Mouse (Mus musculus) layer of hippocampus, adult 2 months (tissue): Measurements from ENCODE around the gene Cavin2. TPM values are rescaled to one million over a fixed set of nuclear protein-coding genes. Genes with fewer than 3 reads are reported as not detected.
A peak's percentile ranks its signal among the peaks of the same experiment; 100 is the strongest.

Experiments
- DNase-seq, 2 experiments: peaks; one replicate each; pipeline ENCODE4 v3.0.0; 2022; ENCODE audit warnings: low spot score in 2 of 2
- H3K27ac ChIP-seq: fragments of 200-600 bp; 2 replicates; pipeline ENCODE4 v1.8.1; 2022
- H3K4me3 ChIP-seq: fragments of 200-600 bp; 2 replicates; pipeline ENCODE4 v1.8.1; 2022; ENCODE audit warnings: mild to moderate bottlenecking
- CTCF ChIP-seq: fragments of 200-600 bp; conservative IDR thresholded peaks from 2 replicates; pipeline ENCODE4 v1.8.1; 2022; ENCODE audit warnings: antibody characterized with exemption, mild to moderate bottlenecking, moderate library complexity
- total RNA-seq, 2 experiments: library from RNA; stranded (reverse); gene quantifications; 2 replicates each; pipeline ENCODE4 v1.2.3; 2021

Cavin2 gene
- total RNA-seq, 2 experiments from 2014 or later = 6.8 to 7.7 TPM

DNA sequence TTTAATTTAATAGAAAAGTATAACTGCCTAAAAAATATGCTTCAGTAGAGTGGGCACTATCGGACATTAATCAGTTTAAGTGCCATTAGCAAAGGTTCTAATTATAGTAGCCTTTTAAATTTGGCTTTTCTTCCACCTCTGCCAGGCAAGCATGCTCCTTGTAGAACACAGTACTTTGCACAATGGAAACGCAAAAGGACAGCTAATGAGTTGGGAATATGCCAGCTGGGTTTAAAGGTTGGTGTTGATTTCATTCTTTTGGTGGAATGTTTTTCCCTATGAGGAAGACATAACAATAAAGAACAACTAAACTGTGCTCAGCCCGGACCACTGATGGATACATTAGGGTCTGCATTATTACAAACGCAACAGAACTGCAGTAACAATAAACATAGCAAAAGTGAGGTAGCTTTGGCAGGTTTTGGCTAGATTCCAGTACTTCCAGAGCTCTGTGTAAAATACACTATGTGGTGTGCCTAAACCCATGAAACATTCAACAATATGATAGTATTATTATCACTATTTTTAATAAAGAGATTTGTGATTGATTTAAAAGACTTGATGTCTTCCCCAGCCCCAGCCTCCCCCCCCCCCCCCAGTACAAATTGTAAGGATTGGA, 16.2 kb upstream of the Cavin2 start:
- no peak for DNase-seq
- TF ChIP-seq CTCF = no peak
- Histone ChIP-seq H3K27ac (no peak overlapping the region), H3K4me3 (no peak overlapping the region)

DNA sequence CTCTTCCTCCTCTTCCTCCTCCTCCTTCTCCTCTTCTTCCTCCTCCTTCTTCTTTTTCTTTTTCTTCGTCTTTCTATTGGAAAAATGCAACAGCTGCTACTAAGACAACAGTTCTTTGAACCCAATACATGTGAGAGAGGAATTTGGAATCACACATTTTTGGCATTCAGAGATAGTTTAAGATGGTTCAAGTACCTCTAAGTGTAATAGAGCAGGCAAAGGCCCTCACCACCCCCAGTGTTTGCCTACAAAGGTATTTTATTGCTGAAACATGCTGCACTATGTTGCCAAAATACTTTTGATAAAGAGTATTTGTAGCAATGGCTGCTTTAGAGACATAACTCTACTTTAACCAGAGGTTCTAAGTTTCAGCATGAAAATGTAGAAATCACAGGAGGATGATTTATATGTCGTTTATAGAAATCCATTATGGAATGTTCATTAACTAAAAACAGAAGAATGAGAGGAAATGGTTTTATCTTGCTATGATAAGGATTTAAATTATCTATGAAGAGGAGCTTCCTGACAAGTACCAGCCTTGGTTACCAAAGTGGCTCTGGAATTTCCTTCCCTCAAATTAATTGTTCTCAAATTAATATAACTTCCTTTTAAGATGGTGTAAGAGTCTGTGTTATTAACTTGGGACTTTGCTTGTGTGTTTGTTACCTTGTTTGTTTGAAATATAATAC, 10.9 kb upstream of the Cavin2 start:
- no peak for DNase-seq
- no peak overlapping the region for H3K27ac ChIP-seq
- TF ChIP-seq CTCF = no peak
- no peak overlapping the region for H3K4me3 ChIP-seq

DNA sequence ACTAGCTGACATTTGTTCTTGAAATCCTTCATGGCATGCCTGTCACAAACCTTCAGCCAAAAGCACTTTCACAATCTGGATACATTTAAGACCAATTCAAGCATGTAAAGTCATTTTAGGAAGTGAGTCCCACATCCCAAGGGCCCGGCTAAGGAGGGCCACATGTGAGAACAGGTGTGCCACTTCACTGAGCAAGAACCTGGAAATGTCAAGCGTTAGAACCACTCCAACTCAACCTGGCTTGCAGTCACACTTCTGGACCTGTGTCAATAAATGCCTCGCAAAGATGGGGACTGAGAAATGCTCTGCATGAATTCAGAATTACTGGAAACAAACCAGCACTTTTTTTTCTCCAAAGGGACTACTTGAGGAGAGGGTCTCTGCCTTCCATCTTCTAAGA, 725 bp upstream of the Cavin2 start:
- no peak for TF ChIP-seq CTCF
- Histone ChIP-seq H3K4me3 (no peak overlapping the region), H3K27ac (peak overlapping the region; percentile 53; the same call in 1 of the 2 replicates)
- no peak for DNase-seq

DNA sequence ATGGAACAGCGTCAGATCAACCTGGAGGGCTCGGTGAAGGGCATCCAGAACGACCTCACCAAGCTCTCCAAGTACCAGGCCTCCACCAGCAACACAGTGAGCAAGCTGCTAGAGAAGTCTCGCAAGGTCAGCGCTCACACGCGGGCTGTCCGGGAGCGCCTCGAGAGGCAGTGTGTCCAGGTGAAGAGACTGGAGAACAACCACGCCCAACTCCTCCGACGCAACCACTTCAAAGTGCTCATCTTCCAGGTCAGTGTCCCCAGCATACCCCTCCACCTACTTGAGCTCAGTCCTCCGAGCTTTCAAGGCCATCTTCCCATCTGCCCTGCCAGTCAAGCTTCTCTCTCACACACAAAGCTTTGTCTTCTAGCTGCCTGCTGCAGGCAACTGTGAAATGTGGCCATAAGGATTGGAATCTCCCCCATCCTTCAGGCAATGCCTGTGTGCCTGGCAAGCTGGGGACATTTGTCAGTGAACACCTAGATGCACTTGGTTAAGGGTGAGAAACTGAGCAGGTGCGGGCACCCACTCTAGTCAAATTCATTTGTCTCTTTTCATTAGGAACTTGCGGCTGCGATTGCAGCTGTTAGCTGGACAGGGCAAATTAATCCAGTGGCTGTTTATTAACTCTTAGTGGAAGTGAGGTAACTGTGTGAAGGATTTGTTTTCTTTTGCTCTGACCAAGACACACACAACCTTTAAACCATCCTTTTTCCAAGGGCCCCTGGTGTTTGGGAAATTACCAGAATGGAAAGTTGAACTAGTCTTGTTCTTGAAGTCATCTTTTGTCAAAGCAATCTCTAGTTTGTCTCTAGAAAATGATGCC, 907 bp downstream of the Cavin2 start:
- Histone ChIP-seq H3K4me3 (peak overlapping the region; percentile 38), H3K27ac (peak overlapping the region; percentile 72)
- no peak for DNase-seq
- TF ChIP-seq CTCF = no peak

DNA sequence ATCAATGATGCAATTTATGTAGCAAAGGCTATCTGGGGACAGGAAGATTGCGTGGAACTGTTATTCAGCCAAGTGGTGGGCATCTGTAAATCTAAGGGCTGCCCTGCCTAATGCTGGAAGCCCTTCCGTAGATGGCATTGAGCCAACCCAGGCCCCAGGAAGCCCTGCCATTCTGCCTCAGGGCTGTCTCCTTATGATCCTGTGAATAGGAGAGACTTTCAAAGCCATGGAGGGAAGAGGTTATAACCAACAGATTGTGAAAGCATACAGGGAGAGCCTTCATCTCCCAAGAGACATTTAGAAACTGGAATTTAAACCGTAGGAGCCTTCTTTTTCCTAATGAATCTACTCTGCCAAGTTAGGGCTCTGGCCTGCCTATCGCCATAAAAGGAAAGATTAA, 1.7 kb downstream of the Cavin2 start:
- TF ChIP-seq CTCF = no peak
- DNase-seq = no peak
- H3K4me3 ChIP-seq = peak overlapping the region; percentile 38
- H3K27ac ChIP-seq = no peak overlapping the region; the same call in 1 of the 2 replicates

DNA sequence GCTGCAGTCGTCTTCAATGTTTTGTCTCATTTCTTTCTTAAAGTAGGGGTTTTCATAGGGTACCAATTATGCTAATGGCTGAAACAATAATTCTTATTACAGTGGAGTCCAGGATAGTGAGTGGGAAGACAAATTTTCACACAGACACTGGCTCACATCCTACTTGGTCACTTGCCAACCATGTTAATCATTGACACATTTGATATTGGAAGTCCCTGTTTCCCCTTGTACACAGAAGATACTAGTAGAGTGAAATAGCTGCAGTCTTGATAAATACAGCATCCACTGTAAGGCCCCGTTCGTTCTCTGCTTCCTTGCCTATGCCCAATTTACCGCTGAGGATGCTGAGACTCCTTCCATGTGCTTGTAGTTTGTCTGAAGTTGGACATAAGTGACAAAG, 3.4 kb downstream of the Cavin2 start:
- Histone ChIP-seq H3K27ac (no peak overlapping the region), H3K4me3 (no peak overlapping the region)
- no peak for TF ChIP-seq CTCF
- peak in 1 of 2 experiments; percentile 19 for DNase-seq

DNA sequence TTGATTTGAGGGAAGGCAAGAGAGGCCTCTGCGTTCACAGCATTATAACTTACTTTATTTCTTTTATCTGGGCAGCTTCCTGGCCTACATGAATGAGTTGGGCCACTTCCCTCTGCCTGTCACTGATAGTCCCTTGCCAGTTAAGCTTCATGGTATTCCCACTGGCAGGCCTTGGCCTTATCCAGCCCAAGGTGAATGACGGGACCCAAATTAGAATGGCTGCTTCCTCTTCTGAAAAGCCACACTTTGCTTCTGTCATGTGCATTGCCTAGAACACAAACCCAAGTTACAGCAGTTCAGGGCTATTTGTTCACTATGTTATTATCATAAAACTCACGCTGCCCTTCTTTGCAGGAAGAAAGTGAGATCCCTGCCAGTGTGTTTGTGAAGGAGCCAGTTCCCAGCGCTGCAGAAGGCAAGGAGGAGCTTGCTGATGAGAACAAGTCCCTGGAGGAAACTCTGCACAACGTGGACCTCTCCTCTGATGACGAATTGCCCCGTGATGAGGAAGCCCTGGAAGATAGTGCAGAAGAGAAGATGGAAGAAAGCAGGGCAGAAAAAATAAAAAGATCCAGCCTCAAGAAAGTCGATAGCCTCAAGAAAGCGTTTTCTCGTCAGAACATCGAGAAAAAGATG, 11.5 kb downstream of the Cavin2 start:
- DNase-seq = no peak
- no peak overlapping the region for H3K27ac ChIP-seq
- TF ChIP-seq CTCF = no peak
- no peak overlapping the region for H3K4me3 ChIP-seq

DNA sequence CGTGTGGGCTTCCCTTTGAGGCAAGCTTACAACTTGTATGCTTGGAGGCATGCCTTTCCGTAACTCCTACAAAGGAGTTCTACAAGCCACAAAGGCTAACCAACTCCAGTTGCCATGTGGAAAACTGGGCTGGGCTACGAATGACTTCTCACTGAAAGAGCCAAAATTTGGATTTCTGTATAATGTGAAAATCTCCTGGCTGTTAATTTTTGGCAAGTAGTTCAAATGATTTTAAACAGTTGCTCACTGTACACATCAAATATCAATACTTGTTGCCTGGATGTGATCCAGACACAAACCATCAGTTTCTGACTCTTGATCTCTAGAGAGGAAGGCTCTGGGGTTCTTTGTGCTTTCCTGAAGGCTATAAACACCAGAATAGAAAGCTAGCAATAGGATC, 18.1 kb downstream of the Cavin2 start:
- DNase-seq = no peak
- TF ChIP-seq CTCF = no peak
- no peak overlapping the region for H3K27ac ChIP-seq
- H3K4me3 ChIP-seq = no peak overlapping the region

DNA sequence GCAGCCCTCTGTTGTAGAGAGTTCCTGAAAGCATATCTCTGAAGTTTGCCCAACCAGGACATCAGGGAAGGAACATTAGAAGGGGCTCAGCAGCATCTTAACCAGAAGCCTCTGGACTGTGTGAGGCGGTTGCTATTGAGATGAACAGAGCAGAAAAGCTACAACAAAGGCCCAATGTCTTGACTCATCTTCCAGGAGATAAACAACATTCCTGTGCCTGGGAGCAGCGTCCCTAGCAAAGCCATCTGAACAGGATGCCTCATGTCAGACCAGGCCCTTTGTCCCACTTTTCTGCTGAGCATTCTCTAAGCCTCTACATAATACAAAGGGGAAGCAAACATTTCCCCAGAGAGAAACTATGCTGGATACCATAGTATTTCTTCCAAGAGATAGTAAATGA, 26.6 kb downstream of the Cavin2 start:
- no peak overlapping the region for H3K27ac ChIP-seq
- no peak overlapping the region for H3K4me3 ChIP-seq
- DNase-seq = no peak
- no peak for TF ChIP-seq CTCF

DNA sequence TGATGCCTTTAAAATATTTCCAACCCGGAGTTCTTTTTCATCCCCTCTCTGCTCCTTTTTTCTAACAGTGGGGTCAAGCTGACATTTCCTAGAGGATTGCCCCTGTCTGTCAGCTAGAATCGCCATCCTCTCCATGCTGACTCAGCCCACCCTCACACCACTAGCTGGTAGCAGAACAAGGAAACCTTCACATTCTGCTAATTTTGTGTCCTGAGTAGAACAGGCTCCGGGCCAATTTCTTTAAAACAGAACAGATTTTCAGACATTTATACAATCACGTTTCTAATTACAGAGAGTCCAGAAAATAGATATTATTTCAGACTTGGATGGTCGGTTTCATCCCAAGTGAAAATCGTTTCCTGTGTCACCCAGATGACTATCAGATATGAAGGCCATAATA, 34.6 kb downstream of the Cavin2 start:
- no peak for TF ChIP-seq CTCF
- peak in 1 of 2 experiments; percentile 15 for DNase-seq
- peak overlapping the region; percentile 61 for H3K27ac ChIP-seq
- no peak overlapping the region for H3K4me3 ChIP-seq

DNA sequence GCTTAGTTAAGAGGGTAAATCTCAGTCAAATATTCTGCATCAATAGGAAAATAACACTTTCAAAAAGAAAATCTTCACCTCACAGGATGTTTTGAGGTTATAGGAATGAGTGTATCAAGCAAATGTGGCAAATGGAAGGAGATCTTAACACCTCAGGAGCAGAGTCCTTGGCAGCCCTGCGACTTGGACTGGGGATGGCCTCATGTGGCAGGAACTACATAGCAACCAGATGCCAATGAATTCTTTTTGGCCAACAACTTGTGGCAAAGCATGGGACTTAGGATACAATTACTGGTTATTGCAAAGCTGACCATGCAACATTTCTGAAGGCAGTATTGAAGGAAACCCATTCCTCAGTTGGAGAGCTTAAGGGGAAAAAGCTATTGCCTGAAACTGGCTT, 39.6 kb downstream of the Cavin2 start:
- no peak for TF ChIP-seq CTCF
- no peak overlapping the region for H3K27ac ChIP-seq
- no peak for DNase-seq
- H3K4me3 ChIP-seq = no peak overlapping the region

DNA sequence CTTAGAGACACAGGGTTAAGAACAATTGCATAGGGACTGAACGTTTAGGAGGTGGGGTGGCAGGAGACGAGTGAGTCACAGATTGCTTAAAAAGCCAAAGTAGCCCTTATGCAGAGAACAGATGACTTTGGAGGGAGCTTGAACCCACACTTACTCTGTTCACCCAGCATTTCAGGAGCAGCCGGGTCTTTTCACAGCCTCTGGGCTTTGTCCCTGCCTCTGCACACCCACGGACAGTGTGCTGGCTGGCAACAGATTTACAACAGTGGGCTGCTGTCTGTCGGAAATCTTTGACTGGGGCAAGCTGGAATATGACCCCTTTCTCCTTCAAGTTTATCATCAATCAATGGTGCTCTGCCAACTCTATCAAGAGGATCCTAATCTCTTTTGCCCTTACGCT, 44.1 kb downstream of the Cavin2 start:
- DNase-seq = no peak
- TF ChIP-seq CTCF = no peak
- Histone ChIP-seq H3K27ac (peak overlapping the region; percentile 90), H3K4me3 (peak overlapping the region; percentile 48)
